Mouse (Mus musculus) adrenal gland, postnatal 4 days (tissue): ENCODE results near the gene Hint2. TPM values are rescaled to one million over a fixed set of nuclear protein-coding genes. Genes with fewer than 3 reads are reported as not detected.

Source experiments
- DNase-seq, 2 experiments: peaks; one replicate each; pipeline ENCODE4 v3.0.0; 2021 to 2022; ENCODE audit warnings: low spot score in 2 of 2, mixed read lengths in 2 of 2
- long read RNA-seq, 2 experiments: library from polyadenylated mRNA; stranded (forward); transcript quantifications; one replicate each; pipeline ENCODE4 v2.0.0; 2021
- total RNA-seq, 2 experiments: library from RNA; stranded (reverse); gene quantifications; 2 replicates each; pipeline ENCODE4 v1.2.3; 2021

The Hint2 gene
- total RNA-seq, result 10 to 100 TPM; 76.5 to 83.8 TPM
- long read RNA-seq, experiment 1, transcript Hint2-201 (5 exons, 610 nt), result major isoform, 109 of 126 reads
- long read RNA-seq, experiment 1, partial matches to known transcripts, result 9 of 126 reads
- long read RNA-seq, experiment 1, other reads (novel, unspliced or antisense), result 7 of 126 reads
- long read RNA-seq, experiment 2, transcript Hint2-201 (5 exons, 610 nt), result major isoform, 45 of 67 reads
- long read RNA-seq, experiment 2, partial matches to known transcripts, result 14 of 67 reads
- long read RNA-seq, experiment 2, other reads (novel, unspliced or antisense), result 5 of 67 reads

DNA sequence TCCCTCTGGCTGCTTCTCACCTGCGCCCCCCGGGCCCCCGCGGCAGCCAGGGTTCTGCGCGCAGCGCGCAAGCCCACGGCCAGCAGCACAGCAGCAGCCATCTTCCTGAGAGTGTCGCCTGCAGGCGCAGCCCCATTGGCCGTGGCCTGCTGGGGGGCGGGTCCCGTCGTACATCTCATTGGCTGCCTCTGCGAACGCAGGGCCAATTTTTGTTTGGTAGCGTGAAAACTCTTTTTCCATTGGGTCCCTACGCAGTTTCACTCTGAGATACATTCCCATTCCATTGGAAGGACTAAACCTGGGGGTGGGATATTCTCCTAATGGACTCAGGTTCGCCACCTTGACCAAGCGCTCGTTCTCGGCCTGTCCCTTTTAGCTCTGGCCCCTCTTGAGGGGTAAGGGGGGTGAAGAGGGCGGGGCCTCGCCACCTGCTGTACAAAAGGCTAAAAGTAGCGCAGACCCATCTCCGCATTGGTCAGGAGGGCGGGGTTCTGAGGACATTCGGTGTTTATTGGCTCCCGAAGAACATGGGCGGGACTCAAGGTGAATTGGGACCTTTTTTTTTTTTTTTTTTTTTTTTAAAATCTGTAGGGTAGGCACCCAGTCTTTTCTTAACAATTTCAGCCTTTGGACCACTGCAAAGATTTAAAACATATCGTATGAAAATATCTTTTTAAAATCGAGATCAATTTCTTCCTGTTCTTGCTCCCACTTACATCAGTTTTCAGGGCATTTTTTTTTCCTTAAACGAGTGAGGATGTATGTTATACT is at the start of gene Hint2:
Hint2 (minus strand) TSS at position 128 of the 771 bp plus-strand sequence.
- peak; percentile 85 to 89 for DNase-seq

GRCm38 (mm10) chr4:43705991-43706390 is 49.7 kb upstream of the Hint2 start:
- DNase-seq, result no peak

GRCm38 (mm10) chr4:43703851-43704250 is 47.6 kb upstream of the Hint2 start:
- DNase-seq, result no peak

GRCm38 (mm10) chr4:43703439-43703838 is 47.2 kb upstream of the Hint2 start:
- no peak for DNase-seq

DNA sequence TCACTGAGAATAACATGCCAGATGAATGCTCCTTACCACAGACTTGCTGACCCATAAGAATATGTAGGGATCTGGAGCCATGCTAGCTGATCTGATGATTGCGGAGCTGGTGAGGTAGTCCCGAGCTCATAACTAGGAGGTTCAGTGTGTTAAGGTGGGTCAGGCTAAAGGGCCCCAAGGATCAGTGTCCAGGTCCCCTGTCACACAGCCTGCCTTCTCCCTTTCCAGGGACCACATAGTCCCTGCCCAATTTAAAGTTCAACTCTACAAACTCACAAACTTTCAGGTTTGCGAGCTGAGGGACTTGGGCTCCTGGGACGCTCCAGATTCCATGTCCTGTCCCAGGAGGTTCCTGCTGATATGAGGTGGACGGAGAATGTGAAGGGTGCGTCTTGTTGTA is 44.4 kb upstream of the Hint2 start, which contains the start of gene Olfr70:
Olfr70 (minus strand) TSS at position 101 of the 400 bp plus-strand sequence.
- no peak for DNase-seq

GRCm38 (mm10) chr4:43696561-43696960 is 40.3 kb upstream of the Hint2 start:
- no peak for DNase-seq

DNA sequence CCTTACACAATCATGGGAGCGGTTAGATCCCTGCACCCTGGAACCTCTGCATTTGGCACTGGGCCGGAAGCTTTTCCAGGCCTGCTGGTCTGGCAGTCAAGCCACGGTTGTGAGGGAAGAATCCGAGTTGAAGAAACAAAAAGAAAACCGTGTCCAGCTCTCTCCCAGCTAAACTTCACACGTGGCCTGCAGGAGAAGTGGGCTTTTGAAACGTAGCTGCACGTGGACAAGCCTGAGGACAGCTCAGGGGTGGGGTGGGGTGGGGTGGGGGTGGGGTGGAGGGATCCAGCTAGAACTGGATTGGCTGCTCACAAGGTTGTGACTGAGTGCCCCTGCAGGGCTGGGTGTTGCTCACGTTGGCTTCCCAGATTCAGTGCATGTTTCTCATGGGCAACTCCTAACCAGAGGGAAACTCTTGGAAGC is 39.0 kb upstream of the Hint2 start:
- no peak for DNase-seq

- no peak for DNase-seq
These were observed 38.4 kb upstream of the Hint2 start for GRCm38 (mm10) chr4:43694439-43695248.

- DNase-seq, result no peak
These were observed 37.6 kb upstream of the Hint2 start for GRCm38 (mm10) chr4:43693806-43694241.

DNA sequence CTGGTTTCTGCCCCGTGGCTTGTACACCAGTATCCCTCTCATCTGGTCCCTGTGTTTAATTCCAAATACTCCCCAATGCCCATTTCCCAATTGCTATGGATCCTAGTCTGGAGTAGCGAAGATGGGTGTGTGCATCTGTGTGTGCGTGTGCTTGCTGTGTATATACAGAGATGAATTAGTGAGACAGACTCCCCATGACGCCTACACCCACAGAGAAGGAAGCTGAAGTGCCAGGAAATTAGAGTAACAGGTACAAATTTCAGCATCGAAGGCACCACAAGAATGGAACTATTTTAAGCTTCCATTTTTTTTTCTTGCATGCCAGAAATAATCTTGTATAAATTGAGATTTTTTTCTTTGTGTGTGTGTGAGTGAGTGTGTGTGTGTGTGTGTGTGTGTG is 34.8 kb upstream of the Hint2 start:
- DNase-seq, result no peak

DNA sequence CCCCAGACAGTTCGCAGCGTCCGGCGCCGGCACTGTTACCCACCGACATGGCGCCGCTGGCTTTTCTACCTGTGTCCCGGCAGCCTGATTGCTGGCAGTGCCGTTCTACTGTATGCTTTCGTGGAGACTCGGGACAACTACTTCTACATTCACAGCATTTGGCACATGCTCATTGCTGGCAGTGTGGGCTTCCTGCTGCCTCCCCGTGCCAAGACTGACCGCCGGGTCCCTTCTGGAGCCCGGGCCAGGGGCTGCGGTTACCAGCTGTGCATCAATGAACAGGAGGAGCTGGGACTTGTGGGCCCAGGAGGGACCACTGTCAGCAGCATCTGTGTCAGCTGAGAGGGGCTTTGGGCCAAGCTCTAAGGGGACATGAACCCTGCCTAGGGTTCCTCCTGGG is 33.8 kb upstream of the Hint2 start:
- DNase-seq, result no peak

- DNase-seq, result no peak
These were observed 23.3 kb upstream of the Hint2 start for GRCm38 (mm10) chr4:43679416-43680043.

DNA sequence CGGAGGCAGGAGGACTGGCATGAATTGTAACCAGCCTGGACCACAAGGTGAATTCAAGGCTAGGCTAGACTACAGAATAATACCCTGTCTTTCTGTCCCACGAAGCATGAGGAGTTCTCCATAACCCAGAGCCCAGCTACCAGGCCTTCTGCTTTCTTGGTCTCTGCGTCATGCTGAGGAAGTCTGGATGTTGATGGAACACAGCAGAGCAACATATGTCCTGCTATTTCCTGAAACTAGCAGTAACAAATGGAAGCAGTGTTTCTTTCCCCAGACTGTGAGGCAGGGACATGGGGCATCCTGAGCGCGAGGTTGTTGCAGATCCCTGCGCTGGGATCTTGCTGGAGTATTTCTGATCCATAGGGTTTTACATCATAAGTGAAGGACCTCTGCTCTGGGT is 22.3 kb upstream of the Hint2 start:
- no peak for DNase-seq

GRCm38 (mm10) chr4:43675608-43676007 is 19.3 kb upstream of the Hint2 start:
- no peak for DNase-seq

GRCm38 (mm10) chr4:43674974-43675373 is 18.7 kb upstream of the Hint2 start:
- DNase-seq, result no peak

DNA sequence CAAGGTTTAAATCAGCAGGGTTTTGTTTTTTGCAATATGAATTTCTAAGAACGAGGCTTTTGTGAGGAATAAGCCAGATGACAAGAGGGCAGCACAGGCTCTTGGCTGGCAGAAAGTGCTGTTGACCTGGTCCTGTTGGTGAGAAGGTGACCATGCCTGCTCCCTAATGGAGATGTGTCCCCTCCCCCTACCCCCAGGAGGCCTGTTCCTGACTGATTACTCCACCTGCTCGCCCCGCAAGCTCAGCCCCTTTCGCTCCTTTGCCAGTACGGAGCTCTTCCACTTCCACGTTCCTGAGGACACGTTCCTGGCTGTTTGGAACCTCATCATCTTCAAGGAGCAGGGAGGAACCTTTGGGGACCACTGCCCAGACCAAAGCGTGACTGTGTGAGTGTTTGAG is 17.4 kb upstream of the Hint2 start:
- DNase-seq, result no peak

DNA sequence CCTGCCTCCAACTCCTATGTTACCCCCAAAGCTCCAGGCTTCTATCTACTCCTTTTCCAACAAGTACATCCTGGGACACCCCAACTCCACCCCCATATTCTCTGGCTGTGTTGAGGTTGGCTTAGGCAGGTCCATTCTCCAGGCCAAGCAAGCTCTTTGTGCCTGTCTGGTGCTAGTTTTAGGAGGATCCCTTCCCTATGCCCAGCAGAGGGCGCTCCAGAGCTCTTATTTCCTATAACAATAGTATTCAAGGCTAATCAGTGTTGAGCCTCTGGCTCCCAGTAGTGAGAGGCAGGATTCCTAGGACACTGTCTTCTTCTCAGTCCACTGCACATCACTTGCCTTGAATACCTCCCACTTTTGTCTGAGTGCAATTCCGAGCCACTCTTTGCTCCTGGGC is 15.8 kb upstream of the Hint2 start:
- peak; percentile 71 to 89 for DNase-seq

DNA sequence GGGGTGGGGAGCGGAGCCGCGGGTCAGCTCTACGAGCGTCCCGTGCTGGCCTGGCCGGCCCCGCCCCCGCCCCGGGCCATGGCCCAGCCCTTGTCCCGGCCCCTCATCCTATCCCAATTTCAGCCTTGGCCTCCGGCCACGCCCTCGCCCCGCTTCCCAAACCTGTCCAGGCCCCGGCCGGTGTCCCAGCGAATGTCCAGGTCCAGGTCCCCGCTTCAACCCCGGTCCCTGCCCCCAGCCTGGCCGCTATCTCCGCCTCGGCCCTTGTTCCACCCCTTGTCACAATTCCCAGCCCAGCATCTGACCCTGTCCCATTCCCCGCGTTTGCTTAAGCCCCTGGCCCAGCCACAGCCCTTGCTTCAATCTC is 13.1 kb upstream of the Hint2 start:
- DNase-seq, result peak in 1 of 2 experiments; percentile 56

DNA sequence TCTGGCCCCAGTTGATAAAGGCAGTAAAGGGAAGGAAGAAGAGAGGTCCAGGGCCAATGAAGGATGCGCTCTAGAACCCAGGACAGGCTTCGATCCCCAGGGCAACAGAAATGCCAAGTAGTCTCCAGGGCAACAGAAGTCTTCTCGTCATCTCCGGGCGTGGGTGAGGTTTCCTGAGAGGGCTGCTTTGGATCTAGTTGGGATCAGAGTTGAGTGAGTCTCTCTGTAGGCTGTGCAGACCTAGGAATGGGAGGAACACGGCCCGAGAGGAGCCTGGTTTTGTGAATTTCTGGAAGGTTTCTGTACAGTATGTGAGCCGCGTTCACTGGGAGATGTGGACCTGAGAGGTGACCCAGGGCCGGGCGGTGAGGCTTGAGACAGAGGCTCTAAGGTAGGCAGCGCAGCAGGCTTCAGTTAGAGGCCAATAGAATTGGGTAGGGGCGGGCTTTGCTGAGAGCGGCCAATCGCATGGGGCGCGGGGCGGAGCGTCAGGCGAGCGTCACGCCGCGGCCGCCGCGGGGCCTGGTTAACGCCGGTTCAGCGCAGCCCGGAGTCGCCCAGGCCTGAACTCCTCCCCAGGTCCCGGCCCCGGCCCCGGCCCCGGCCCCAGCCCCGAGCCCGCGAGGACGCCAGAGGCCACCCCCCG is 12.6 kb upstream of the Hint2 start, which contains the start of the genes Tmem8b and Fam221b:
Tmem8b (plus strand) TSS at position 190 of the 646 bp plus-strand sequence.
Fam221b (minus strand) TSS at position 364 of the 646 bp plus-strand sequence.
- peak; percentile 72 to 75 for DNase-seq

- no peak for DNase-seq
These were observed 10.1 kb upstream of the Hint2 start for GRCm38 (mm10) chr4:43666412-43666811.
